Mouse (Mus musculus) stomach, embryonic 14.5 days (tissue): ENCODE measurements at regions not wholly inside any gene's neighbourhood (a gene's known extent, or its start where the extent isn't known, plus 50 kb on each side); places are given as distances from the start of the nearest gene placed in this dataset.
A peak's percentile ranks its signal among the peaks of the same experiment; 100 is the strongest.
"Not testable (repeated sequence)": the region's sequence is repeated elsewhere in the genome, so short reads cannot be mapped to it uniquely, and the experiment has no call there.

Source experiments
- ATAC-seq: fragments of 200-750 bp; cut with Nextera tagmentation; 2 replicates; pipeline ENCODE4 v1.8.0; 2017; ENCODE audit warnings: low read depth, moderate TSS enrichment; ENCODE audit not compliant: insufficient number of reproducible peaks, insufficient read depth, low FRiP score
- H3K27ac ChIP-seq: fragments of 300-500 bp; sonication (generic); 2 replicates; pipeline ENCODE4 v1.5.1; 2014; ENCODE audit warnings: mild to moderate bottlenecking, low read length, moderate library complexity, mixed read lengths
- H3K27me3 ChIP-seq: fragments of 300-500 bp; sonication (generic); 2 replicates; pipeline ENCODE4 v1.6.1; 2014; ENCODE audit warnings: low read length, control low read depth, mixed read lengths; ENCODE audit not compliant: control insufficient read depth, insufficient read depth
- H3K36me3 ChIP-seq: fragments of 300-500 bp; sonication (generic); 2 replicates; pipeline ENCODE4 v1.6.1; 2014; ENCODE audit warnings: mild to moderate bottlenecking, control low read depth, low read length, moderate library complexity, mixed read lengths; ENCODE audit not compliant: control insufficient read depth, insufficient read depth
- H3K4me1 ChIP-seq: fragments of 300-500 bp; sonication (generic); 2 replicates; pipeline ENCODE4 v1.6.1; 2014; ENCODE audit warnings: low read length, control low read depth, mixed read lengths; ENCODE audit not compliant: control insufficient read depth, insufficient read depth
- H3K4me2 ChIP-seq: fragments of 300-500 bp; sonication (generic); replicated peaks from 2 replicates; pipeline ENCODE4 v1.6.1; 2014; ENCODE audit warnings: low read depth, low read length, control low read depth
- H3K4me3 ChIP-seq: fragments of 300-500 bp; sonication (generic); 2 replicates; pipeline ENCODE4 v1.5.1; 2014; ENCODE audit warnings: low read depth, low read length, control low read depth
- H3K9ac ChIP-seq: fragments of 300-500 bp; sonication (generic); replicated peaks from 2 replicates; pipeline ENCODE4 v1.6.1; 2014; ENCODE audit warnings: low read depth, mild to moderate bottlenecking, control low read depth, low read length, moderate library complexity, mixed read lengths
- H3K9me3 ChIP-seq: fragments of 300-500 bp; sonication (generic); 2 replicates; pipeline ENCODE4 v1.6.1; 2016; ENCODE audit warnings: low read depth, low read length, control low read depth; ENCODE audit not compliant: control insufficient read depth
- WGBS: fragments of 180-500 bp; shearing (Covaris S2); extraction: QIAGEN DNeasy Blood & Tissue Kit; methylation state at CpG from one replicate; pipeline ENCODE4 v1.1.7; 2014; 5-methylcytosine and 5-hydroxymethylcytosine counted together

DNA sequence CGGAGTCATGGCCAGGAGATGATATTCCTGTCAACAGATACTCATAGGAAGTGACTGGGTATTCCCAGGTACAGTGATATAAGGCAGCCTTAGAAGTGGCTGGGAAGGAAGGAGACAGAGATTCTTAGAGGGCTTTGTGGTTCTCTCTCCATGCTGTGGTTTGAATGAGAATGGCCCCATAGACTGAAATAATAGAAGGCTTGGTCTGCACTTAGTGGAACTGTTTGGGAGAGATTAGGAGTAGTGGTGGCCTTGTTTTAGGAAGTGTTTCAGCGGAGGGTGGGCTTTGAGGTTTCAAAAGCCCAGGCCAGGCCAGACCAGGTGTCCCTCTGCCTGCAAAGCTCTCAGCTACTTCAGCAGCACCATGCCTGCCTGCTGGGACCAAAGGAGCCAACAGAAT is 363.2 kb upstream of the Cwc22 start:
- no peaks in the 10 kb centered on the region for H3K36me3 ChIP-seq
- H3K4me3 ChIP-seq, result no peak overlapping the region
- H3K9me3 ChIP-seq, result no peaks in the 10 kb centered on the region
- no peak overlapping the region for H3K9ac ChIP-seq
- H3K27me3 ChIP-seq, result no peaks in the 10 kb centered on the region
- WGBS, result 83% methylated on average over 2 of the region's 2 CpGs
- H3K27ac ChIP-seq, result no peak overlapping the region
- no peak for ATAC-seq
- no peak overlapping the region for H3K4me2 ChIP-seq
- no peaks in the 10 kb centered on the region for H3K4me1 ChIP-seq

GRCm38 (mm10) chr2:78306897-78307296 is 360.7 kb upstream of the Cwc22 start:
- no peaks in the 10 kb centered on the region for H3K9me3 ChIP-seq
- no peaks in the 10 kb centered on the region for H3K4me1 ChIP-seq
- no peaks in the 10 kb centered on the region for H3K36me3 ChIP-seq
- H3K4me2 ChIP-seq, result no peak overlapping the region
- no peak overlapping the region for H3K4me3 ChIP-seq
- no peak for ATAC-seq
- H3K27ac ChIP-seq, result no peak overlapping the region
- H3K9ac ChIP-seq, result no peak overlapping the region
- WGBS, result 76% methylated on average over 4 of the region's 4 CpGs
- H3K27me3 ChIP-seq, result no peaks in the 10 kb centered on the region

DNA sequence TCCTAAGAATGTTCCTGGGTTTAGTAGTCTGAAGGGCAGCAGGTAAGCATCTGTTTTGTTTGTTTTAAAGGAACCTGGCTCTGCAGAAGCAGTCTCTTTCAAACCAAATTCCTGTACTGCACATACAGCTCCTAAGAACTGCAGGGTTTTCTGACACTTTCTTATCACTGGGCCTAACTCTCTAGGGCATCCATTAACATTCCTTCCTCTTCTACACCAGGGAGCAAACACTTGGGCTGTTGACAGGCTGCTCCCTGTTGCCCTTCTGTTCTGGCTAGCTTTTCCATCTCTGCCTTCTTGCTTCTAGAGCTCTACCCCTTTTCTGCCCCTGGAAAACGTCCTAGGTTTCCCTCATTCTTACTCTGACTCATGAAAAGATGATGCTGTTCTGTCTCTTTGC is 345.5 kb upstream of the Cwc22 start:
- H3K4me1 ChIP-seq, result no peaks in the 10 kb centered on the region
- H3K9me3 ChIP-seq, result no peaks in the 10 kb centered on the region
- WGBS, result 8% methylated on average over 1 of the region's 1 CpGs
- no peak overlapping the region for H3K27ac ChIP-seq
- H3K9ac ChIP-seq, result no peak overlapping the region
- no peak for ATAC-seq
- H3K36me3 ChIP-seq, result no peaks in the 10 kb centered on the region
- H3K4me2 ChIP-seq, result no peak overlapping the region
- H3K27me3 ChIP-seq, result no peaks in the 10 kb centered on the region
- no peak overlapping the region for H3K4me3 ChIP-seq

GRCm38 (mm10) chr2:78284806-78285205 is 338.6 kb upstream of the Cwc22 start:
- Histone ChIP-seq H3K4me2 (no peak overlapping the region), H3K27me3 (no peaks in the 10 kb centered on the region)
- ATAC-seq, result no peak

DNA sequence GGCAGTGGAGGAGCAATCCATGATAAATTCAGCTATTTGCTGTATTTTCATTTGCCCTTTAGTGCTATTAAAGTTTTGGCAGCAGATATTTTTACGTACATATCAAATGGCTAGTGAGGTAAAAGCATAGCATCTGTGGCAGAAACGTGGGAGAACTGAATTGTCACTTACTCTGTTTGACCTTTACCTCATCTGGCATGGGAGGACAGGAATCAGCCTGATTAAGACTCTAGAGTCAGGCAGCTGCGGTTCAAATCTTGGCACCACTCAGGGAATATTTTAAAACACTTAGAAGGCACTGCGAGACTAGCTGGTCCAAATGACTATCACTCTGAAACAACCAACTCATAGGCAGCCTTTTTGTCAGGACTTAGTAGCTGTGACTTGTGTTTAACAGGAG is 337.4 kb upstream of the Cwc22 start:
- no peak for ATAC-seq
- no peak overlapping the region for H3K4me3 ChIP-seq

More at GRCm38 (mm10) chr2:78284806-78285205, 338.6 kb upstream of the Cwc22 start:
- Histone ChIP-seq H3K9me3 (no peaks in the 10 kb centered on the region), H3K36me3 (no peaks in the 10 kb centered on the region), H3K4me3 (no peak overlapping the region), H3K4me1 (0 out of 2 replicates have a peak, but pooled peaks cover 2% of the 10 kb centered on the region), H3K27ac (no peak overlapping the region), H3K9ac (no peak overlapping the region)

DNA sequence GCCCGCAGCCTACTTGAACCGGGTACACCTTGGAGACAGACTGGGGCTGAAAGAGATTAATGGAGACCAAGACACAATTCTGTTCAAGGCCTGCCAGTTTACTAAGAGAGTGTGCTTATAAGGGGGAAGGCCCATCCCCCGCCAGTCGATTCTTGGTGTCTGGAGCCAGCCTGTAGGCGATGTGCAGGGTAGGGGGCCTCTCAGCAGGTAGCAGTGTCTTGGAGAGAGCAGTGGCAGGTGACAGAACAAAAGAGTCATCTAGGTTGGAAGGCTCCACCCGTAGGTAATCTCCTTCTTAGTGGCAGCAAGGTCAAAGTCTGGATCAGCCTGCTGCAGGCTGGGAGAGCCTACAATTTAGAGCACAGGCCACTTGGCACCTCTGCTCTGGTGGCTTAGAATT is 335.7 kb upstream of the Cwc22 start:
- H3K4me3 ChIP-seq, H3K27me3 ChIP-seq, H3K36me3 ChIP-seq, H3K27ac ChIP-seq, H3K4me2 ChIP-seq, ATAC-seq, H3K4me1 ChIP-seq, H3K9ac ChIP-seq, H3K9me3 ChIP-seq: not testable (repeated sequence)
- WGBS, result 65% methylated on average over 6 of the region's 6 CpGs

More for the DNA sequence above, 337.4 kb upstream of the Cwc22 start:
- no peaks in the 10 kb centered on the region for H3K9me3 ChIP-seq
- H3K27ac ChIP-seq, result no peak overlapping the region
- no peaks in the 10 kb centered on the region for H3K27me3 ChIP-seq
- 47% methylated on average over 4 of the region's 4 CpGs for WGBS
- H3K4me2 ChIP-seq, result no peak overlapping the region
- no peak overlapping the region for H3K9ac ChIP-seq
- no peaks in the 10 kb centered on the region for H3K36me3 ChIP-seq
- H3K4me1 ChIP-seq, result 0 out of 2 replicates have a peak, but pooled peaks cover 2% of the 10 kb centered on the region

DNA sequence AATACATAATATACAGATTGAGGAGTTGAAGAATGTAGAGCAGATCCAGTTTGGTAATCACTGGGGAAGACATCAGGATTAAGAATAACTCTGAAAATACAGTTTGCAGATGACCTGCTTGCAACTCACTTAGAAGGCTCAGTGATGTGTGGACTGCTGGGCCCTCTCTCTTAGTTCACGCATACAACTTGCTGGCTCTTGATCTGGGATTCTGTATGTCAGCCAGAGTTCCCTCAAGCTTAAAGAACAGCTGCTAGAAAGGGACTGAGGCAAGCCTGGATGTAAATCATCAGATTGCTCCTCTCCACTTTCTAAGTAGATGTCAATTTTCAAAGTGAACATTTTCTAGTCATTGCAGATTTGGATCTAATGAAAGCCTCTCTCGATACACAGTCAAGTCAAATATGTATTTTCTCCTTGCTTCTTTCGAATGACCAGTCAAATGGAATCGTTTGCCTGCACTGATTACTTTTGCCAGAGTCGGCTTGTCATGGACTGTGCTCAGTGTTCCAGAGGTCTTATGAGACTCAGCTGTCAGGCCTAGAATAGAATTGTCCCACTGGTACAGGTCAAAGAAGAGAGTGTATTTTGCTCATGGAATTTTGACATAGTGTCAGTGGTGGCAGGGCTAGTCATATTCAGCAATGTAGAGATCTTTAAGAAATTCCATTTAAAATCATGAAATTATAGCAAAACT is 334.2 kb upstream of the Cwc22 start:
- peak overlapping the region; percentile 79 for H3K27ac ChIP-seq
- ATAC-seq, result no peak

DNA sequence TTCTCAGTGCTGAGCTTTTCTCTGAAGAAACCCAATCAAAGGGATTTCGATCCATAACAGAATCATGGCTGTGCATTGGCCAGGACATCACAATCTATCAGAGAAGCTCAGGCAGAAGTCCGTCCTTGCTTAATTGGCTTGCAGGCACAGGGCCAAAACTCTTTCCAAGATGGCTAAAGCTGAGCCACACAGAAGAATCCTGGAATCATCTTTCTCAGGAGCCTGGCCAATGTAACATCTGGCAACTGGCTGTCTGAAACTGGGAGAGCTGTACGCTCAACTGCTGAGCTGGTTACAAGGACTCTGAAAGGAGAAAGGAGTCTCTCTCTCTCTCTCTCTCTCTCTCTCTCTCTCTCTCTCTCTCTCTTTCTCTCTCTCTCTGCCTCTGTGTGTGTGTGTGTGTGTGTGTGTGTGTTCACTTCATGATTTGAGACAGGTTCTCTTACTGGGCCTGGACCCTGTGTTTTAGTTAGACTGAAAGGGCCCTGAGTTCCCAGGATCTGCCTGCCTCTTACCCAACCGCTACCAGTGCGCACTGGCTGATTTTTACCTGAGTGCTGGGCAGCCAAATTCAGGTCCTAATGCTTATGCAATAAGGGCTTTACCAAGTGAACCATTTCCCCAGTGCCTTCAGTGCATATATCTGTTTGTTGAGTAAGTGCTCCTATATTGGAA is 333.3 kb upstream of the Cwc22 start:
- H3K4me2 ChIP-seq, result no peak overlapping the region
- H3K9me3 ChIP-seq, result no peaks in the 10 kb centered on the region
- H3K27me3 ChIP-seq, result no peaks in the 10 kb centered on the region
- H3K4me3 ChIP-seq, result no peak overlapping the region
- 55% methylated on average over 5 of the region's 5 CpGs for WGBS
- H3K4me1 ChIP-seq, result 0 out of 2 replicates have a peak, but pooled peaks cover 2% of the 10 kb centered on the region
- no peaks in the 10 kb centered on the region for H3K36me3 ChIP-seq
- peak; percentile 89 for ATAC-seq
- H3K27ac ChIP-seq, result peak overlapping the region; percentile 79; the same call in 1 of the 2 replicates
- H3K9ac ChIP-seq, result no peak overlapping the region

More for the DNA sequence above, 334.2 kb upstream of the Cwc22 start:
- Histone ChIP-seq H3K4me2 (no peak overlapping the region), H3K27me3 (no peaks in the 10 kb centered on the region), H3K36me3 (no peaks in the 10 kb centered on the region), H3K4me1 (0 out of 2 replicates have a peak, but pooled peaks cover 2% of the 10 kb centered on the region), H3K9me3 (no peaks in the 10 kb centered on the region), H3K4me3 (no peak overlapping the region), H3K9ac (no peak overlapping the region)
- 43% methylated on average over 5 of the region's 5 CpGs for WGBS
